Mouse (Mus musculus): ENCODE data around the gene Ugt1a5. TPM values are rescaled to one million over a fixed set of nuclear protein-coding genes. Genes with fewer than 3 reads are reported as not detected.

The Ugt1a5 gene
- polyA plus RNA-seq, 1 experiment = not detected

GRCm38 (mm10) chr1:88266123-88266522, 100.3 kb downstream of the Ugt1a5 start:
- Histone ChIP-seq H3K4me3 (no peak overlapping the region), H3K4me2 (ENCODE audit: low read depth) (no peak overlapping the region), H3K36me3 (ENCODE audit: control insufficient read depth, insufficient read depth) (peaks cover 66% of the 10 kb centered on the region), H3K79me2 (ENCODE audit: control insufficient read depth, insufficient read depth) (no peaks in the 10 kb centered on the region), H3K27me3 (ENCODE audit: control insufficient read depth, insufficient read depth, insufficient read length) (no peaks in the 10 kb centered on the region), H3ac (ENCODE audit: control insufficient read depth, insufficient read length) (no peak overlapping the region)
- no peak for TF ChIP-seq MYOG (IDR thresholded peaks at IDR 0.05; ENCODE audit: control insufficient read depth in 1 of 3, insufficient read depth in 1 of 3, insufficient read length in 2 of 3, low read depth in 2 of 3)
- no peak for TF ChIP-seq CEBPB (IDR thresholded peaks at IDR 0.05; ENCODE audit: insufficient read depth, poor library complexity, severe bottlenecking)
- TF ChIP-seq TCF3 (IDR thresholded peaks at IDR 0.05; ENCODE audit: insufficient read length, low read depth) = no peak
- no peak for TF ChIP-seq E2F4 (IDR thresholded peaks at IDR 0.05; ENCODE audit: insufficient read depth)
- no peak for TF ChIP-seq POLR2AphosphoS2 (IDR thresholded peaks at IDR 0.05; ENCODE audit: insufficient read length, low read depth)
- no peak for TF ChIP-seq POLR2A (IDR thresholded peaks at IDR 0.05; ENCODE audit: insufficient read length, low read depth)
- TF ChIP-seq SRF (IDR thresholded peaks at IDR 0.05; ENCODE audit: control insufficient read depth, insufficient read length, low read depth) = no peak
- no peak for TF ChIP-seq TCF12 (IDR thresholded peaks at IDR 0.05; ENCODE audit: insufficient read depth, poor library complexity, severe bottlenecking)

DNA sequence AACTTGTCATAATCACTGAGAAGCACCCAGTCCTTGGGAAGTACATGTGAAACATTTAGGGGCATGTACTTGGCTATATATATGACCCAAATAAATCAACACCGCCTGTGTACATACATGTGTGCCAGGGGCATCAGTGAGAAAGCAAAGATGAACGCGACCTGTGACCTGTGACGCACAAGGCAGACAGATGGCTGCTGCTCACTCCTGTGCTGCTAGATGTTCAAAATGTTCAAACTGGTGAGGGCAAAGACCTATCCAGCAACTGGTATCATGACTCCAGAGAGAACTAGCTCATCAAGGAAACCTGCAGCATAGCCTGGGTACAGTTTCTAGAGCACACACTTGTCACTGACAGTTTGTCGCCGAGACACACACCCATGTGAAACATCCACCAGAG, 101.7 kb downstream of the Ugt1a5 start:
- TF ChIP-seq SRF (IDR thresholded peaks at IDR 0.05; ENCODE audit: control insufficient read depth, insufficient read length, low read depth) = no peak
- TF ChIP-seq MYOG (IDR thresholded peaks at IDR 0.05; ENCODE audit: control insufficient read depth in 1 of 3, insufficient read depth in 1 of 3, insufficient read length in 2 of 3, low read depth in 2 of 3) = no peak
- TF ChIP-seq POLR2A (IDR thresholded peaks at IDR 0.05; ENCODE audit: insufficient read length, low read depth) = no peak
- Histone ChIP-seq H3K79me2 (ENCODE audit: control insufficient read depth, insufficient read depth) (no peaks in the 10 kb centered on the region), H3ac (ENCODE audit: control insufficient read depth, insufficient read length) (no peak overlapping the region), H3K4me2 (ENCODE audit: low read depth) (peak overlapping the region; percentile 19), H3K4me3 (no peak overlapping the region), H3K27me3 (ENCODE audit: control insufficient read depth, insufficient read depth, insufficient read length) (no peaks in the 10 kb centered on the region), H3K36me3 (ENCODE audit: control insufficient read depth, insufficient read depth) (peaks cover 75% of the 10 kb centered on the region)

DNA sequence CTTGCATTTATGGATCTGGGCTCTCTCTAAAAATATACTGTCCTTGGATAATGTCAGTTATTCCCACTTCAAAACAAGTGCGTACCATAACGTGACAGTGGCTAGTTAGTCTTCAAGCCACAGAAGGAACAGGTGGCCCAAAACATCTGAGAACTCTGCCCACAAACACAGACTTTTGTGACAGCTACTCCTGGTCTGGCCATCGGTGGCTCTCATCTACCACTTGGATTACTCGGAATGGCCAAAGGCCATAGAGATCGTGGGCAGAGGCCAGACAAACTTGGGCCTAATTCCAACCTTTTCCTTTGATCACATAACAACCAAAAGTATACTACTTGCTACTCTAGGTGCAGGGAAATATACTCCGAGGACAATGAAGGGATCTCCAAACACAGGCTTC, 102.3 kb downstream of the Ugt1a5 start:
- H3K79me2 ChIP-seq (ENCODE audit: control insufficient read depth, insufficient read depth) = no peaks in the 10 kb centered on the region
- no peaks in the 10 kb centered on the region for H3K27me3 ChIP-seq (ENCODE audit: control insufficient read depth, insufficient read depth, insufficient read length)
- no peak overlapping the region for H3K4me3 ChIP-seq
- TF ChIP-seq MYOG (IDR thresholded peaks at IDR 0.05; ENCODE audit: control insufficient read depth in 1 of 3, insufficient read depth in 1 of 3, insufficient read length in 2 of 3, low read depth in 2 of 3) (peak in 1 of 3 experiments; percentile 76), MYOD1 (IDR thresholded peaks at IDR 0.05; ENCODE audit: control insufficient read depth in 1 of 3, insufficient read length in 2 of 3, low read depth in 2 of 3) (peak in 1 of 3 experiments; percentile 39), POLR2AphosphoS2 (IDR thresholded peaks at IDR 0.05; ENCODE audit: insufficient read length, low read depth) (no peak), TCF12 (IDR thresholded peaks at IDR 0.05; ENCODE audit: insufficient read depth, poor library complexity, severe bottlenecking) (peak; percentile 86), REST (IDR thresholded peaks at IDR 0.05; ENCODE audit: insufficient read depth, insufficient read length) (no peak), CEBPB (IDR thresholded peaks at IDR 0.05; ENCODE audit: insufficient read depth, poor library complexity, severe bottlenecking) (no peak)
- H3ac ChIP-seq (ENCODE audit: control insufficient read depth, insufficient read length) = no peak overlapping the region
- H3K4me2 ChIP-seq (ENCODE audit: low read depth) = no peak overlapping the region
- peaks cover 70% of the 10 kb centered on the region for H3K36me3 ChIP-seq (ENCODE audit: control insufficient read depth, insufficient read depth)

Other genes starting within 250 kb of the Ugt1a5 start
- gene Usp40, start 157.5 kb upstream of the Ugt1a5 start, polyA plus RNA-seq (2012; fragmentation: generic; extraction: Trizol) = 9.5 TPM
- gene Ugt1a10, start 110.6 kb upstream of the Ugt1a5 start, polyA plus RNA-seq (2012; fragmentation: generic; extraction: Trizol) = not detected
- not detected for gene Ugt1a9, start 95.2 kb upstream of the Ugt1a5 start, polyA plus RNA-seq (2012; fragmentation: generic; extraction: Trizol)
- not detected for gene Ugt1a8, start 78.2 kb upstream of the Ugt1a5 start, polyA plus RNA-seq (2012; fragmentation: generic; extraction: Trizol)
- 0.18 TPM for gene Ugt1a7c, start 71.0 kb upstream of the Ugt1a5 start, polyA plus RNA-seq (2012; fragmentation: generic; extraction: Trizol)
- gene Ugt1a6b, start 62.8 kb upstream of the Ugt1a5 start, polyA plus RNA-seq (2012; fragmentation: generic; extraction: Trizol) = 0.04 TPM
- gene Ugt1a6a, start 31.2 kb upstream of the Ugt1a5 start, polyA plus RNA-seq (2012; fragmentation: generic; extraction: Trizol) = 8.9 TPM
- gene Ugt1a2, start 34.6 kb downstream of the Ugt1a5 start, polyA plus RNA-seq (2012; fragmentation: generic; extraction: Trizol) = 0.05 TPM
- not detected for gene Dnajb3, start 39.8 kb downstream of the Ugt1a5 start, polyA plus RNA-seq (2012; fragmentation: generic; extraction: Trizol)
- gene Ugt1a1, start 45.9 kb downstream of the Ugt1a5 start, polyA plus RNA-seq (2012; fragmentation: generic; extraction: Trizol) = not detected
- 1.4 TPM for gene Mroh2a, start 61.0 kb downstream of the Ugt1a5 start, polyA plus RNA-seq (2012; fragmentation: generic; extraction: Trizol)
- gene Hjurp, start 111.6 kb downstream of the Ugt1a5 start, polyA plus RNA-seq (2012; fragmentation: generic; extraction: Trizol) = 37.7 TPM
- gene Trpm8, start 111.6 kb downstream of the Ugt1a5 start, polyA plus RNA-seq (2012; fragmentation: generic; extraction: Trizol) = 0.02 TPM
- gene Spp2, start 240.9 kb downstream of the Ugt1a5 start, polyA plus RNA-seq (2012; fragmentation: generic; extraction: Trizol) = not detected

Measured in myocyte (in vitro differentiated cells).